Mouse (Mus musculus): ENCODE measurements at regions not wholly inside any gene's neighbourhood (a gene's known extent, or its start where the extent isn't known, plus 50 kb on each side); places are given as distances from the start of the nearest gene placed in this dataset.

DNA sequence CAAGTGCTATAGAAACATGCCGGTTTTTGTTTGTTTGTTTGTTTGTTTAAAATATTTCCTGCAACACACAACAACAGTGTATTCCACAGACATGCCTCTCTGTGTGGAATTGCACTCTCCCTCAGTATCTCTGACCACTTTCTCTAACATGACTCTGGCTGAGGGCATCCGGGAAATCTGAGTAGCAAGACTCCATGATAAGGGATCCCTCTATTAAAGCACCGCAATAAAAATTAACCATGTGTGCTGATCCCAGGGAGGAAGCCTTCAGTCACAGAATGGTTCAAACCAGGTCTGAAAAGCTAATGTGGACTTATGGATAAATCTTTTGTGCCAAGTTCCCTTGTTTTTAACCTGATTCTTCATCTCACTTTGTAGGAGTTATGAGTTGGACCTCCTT is 260.1 kb downstream of the Hdgfl1 start:
- ATAC-seq (ENCODE audit: insufficient read depth) (no peak), DNase-seq (no peak)
- TF ChIP-seq CTCF (IDR thresholded peaks at IDR 0.05; ENCODE audit: low read depth), result no peak
- H3K4me2 ChIP-seq, result no peak overlapping the region
- no peak overlapping the region for H3K9ac ChIP-seq
- H3K36me3 ChIP-seq (ENCODE audit: insufficient read depth), result no peaks in the 10 kb centered on the region
- H3K27ac ChIP-seq (ENCODE audit: low read depth), result no peak overlapping the region
- H3K4me1 ChIP-seq (ENCODE audit: insufficient read depth), result no peaks in the 10 kb centered on the region
- no peaks in the 10 kb centered on the region for H3K9me3 ChIP-seq (ENCODE audit: low read depth, low read length)
- WGBS, result 74% methylated on average over 3 of the region's 3 CpGs
- H3K4me3 ChIP-seq (ENCODE audit: low read depth, low read length), result no peak overlapping the region
- H3K27me3 ChIP-seq (ENCODE audit: insufficient read depth, low read length), result no peaks in the 10 kb centered on the region

GRCm38 (mm10) chr13:26503744-26504143 is 266.2 kb downstream of the Hdgfl1 start:
- no peak for ATAC-seq (ENCODE audit: insufficient read depth)
- no peaks in the 10 kb centered on the region for H3K27me3 ChIP-seq (ENCODE audit: insufficient read depth, low read length)
- DNase-seq, result no peak
- TF ChIP-seq CTCF (IDR thresholded peaks at IDR 0.05; ENCODE audit: low read depth), result no peak
- H3K36me3 ChIP-seq (ENCODE audit: insufficient read depth), result no peaks in the 10 kb centered on the region
- H3K9ac ChIP-seq, result no peak overlapping the region
- H3K27ac ChIP-seq (ENCODE audit: low read depth), result no peak overlapping the region
- H3K4me1 ChIP-seq (ENCODE audit: insufficient read depth), result no peaks in the 10 kb centered on the region
- H3K9me3 ChIP-seq (ENCODE audit: low read depth, low read length), result no peaks in the 10 kb centered on the region
- no peak overlapping the region for H3K4me3 ChIP-seq (ENCODE audit: low read depth, low read length)
- no peak overlapping the region for H3K4me2 ChIP-seq
- WGBS, result 90% methylated on average over 1 of the region's 1 CpGs

- no peak for TF ChIP-seq CTCF (IDR thresholded peaks at IDR 0.05; ENCODE audit: low read depth)
- ATAC-seq (ENCODE audit: insufficient read depth) (no peak), DNase-seq (no peak)
- H3K4me3 ChIP-seq (ENCODE audit: low read depth, low read length), result no peak overlapping the region
- H3K9ac ChIP-seq, result no peak overlapping the region
- H3K27ac ChIP-seq (ENCODE audit: low read depth), result no peak overlapping the region
- no peaks in the 10 kb centered on the region for H3K4me1 ChIP-seq (ENCODE audit: insufficient read depth)
- H3K9me3 ChIP-seq (ENCODE audit: low read depth, low read length), result no peaks in the 10 kb centered on the region
- no peak overlapping the region for H3K4me2 ChIP-seq
- H3K36me3 ChIP-seq (ENCODE audit: insufficient read depth), result no peaks in the 10 kb centered on the region
- no peaks in the 10 kb centered on the region for H3K27me3 ChIP-seq (ENCODE audit: insufficient read depth, low read length)
- WGBS, result 50% methylated on average over 2 of the region's 2 CpGs
Observed at GRCm38 (mm10) chr13:26497086-26497485, 272.9 kb downstream of the Hdgfl1 start.

DNA sequence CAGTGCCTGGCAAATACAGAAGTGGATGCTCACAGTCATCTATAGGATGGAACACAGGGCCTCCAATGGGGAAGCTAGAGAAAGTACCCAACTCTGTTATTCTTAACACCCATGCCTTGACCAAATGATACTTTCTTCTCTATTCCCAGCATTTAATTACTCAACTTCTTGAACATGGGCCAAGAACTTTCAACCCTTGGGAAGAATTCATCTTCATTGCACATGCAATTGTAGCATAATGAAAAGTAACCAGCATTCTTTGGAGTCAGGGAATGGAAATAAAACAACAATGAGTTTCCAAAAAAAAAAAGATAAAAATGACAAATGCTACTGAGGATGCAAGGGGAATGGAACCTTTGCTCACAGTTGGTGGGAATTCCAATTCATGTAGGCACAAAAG is 274.1 kb downstream of the Hdgfl1 start:
- ATAC-seq (ENCODE audit: insufficient read depth) (no peak), DNase-seq (no peak)
- no peak overlapping the region for H3K9ac ChIP-seq
- no peak for TF ChIP-seq CTCF (IDR thresholded peaks at IDR 0.05; ENCODE audit: low read depth)
- H3K4me2 ChIP-seq, result no peak overlapping the region
- H3K27me3 ChIP-seq (ENCODE audit: insufficient read depth, low read length), result no peaks in the 10 kb centered on the region
- no peaks in the 10 kb centered on the region for H3K9me3 ChIP-seq (ENCODE audit: low read depth, low read length)
- H3K4me3 ChIP-seq (ENCODE audit: low read depth, low read length), result no peak overlapping the region
- no peak overlapping the region for H3K27ac ChIP-seq (ENCODE audit: low read depth)
- no peaks in the 10 kb centered on the region for H3K4me1 ChIP-seq (ENCODE audit: insufficient read depth)
- H3K36me3 ChIP-seq (ENCODE audit: insufficient read depth), result no peaks in the 10 kb centered on the region

- no peak for DNase-seq
- ATAC-seq (ENCODE audit: insufficient read depth), result no peak
- Histone ChIP-seq H3K9me3 (ENCODE audit: low read depth, low read length) (no peaks in the 10 kb centered on the region), H3K27ac (ENCODE audit: low read depth) (no peak overlapping the region), H3K4me1 (ENCODE audit: insufficient read depth) (no peaks in the 10 kb centered on the region), H3K27me3 (ENCODE audit: insufficient read depth, low read length) (no peaks in the 10 kb centered on the region), H3K9ac (no peak overlapping the region), H3K4me3 (ENCODE audit: low read depth, low read length) (no peak overlapping the region), H3K4me2 (no peak overlapping the region), H3K36me3 (ENCODE audit: insufficient read depth) (no peaks in the 10 kb centered on the region)
- 48% methylated on average over 3 of the region's 3 CpGs for WGBS
- no peak for TF ChIP-seq CTCF (IDR thresholded peaks at IDR 0.05; ENCODE audit: low read depth)
Observed at GRCm38 (mm10) chr13:26469343-26469742, 300.6 kb downstream of the Hdgfl1 start.

GRCm38 (mm10) chr13:26467526-26467925 is 302.4 kb downstream of the Hdgfl1 start:
- no peak for DNase-seq
- Histone ChIP-seq H3K4me2 (no peak overlapping the region), H3K27ac (ENCODE audit: low read depth) (no peak overlapping the region), H3K4me3 (ENCODE audit: low read depth, low read length) (no peak overlapping the region), H3K9me3 (ENCODE audit: low read depth, low read length) (no peaks in the 10 kb centered on the region), H3K4me1 (ENCODE audit: insufficient read depth) (no peaks in the 10 kb centered on the region), H3K27me3 (ENCODE audit: insufficient read depth, low read length) (no peaks in the 10 kb centered on the region), H3K36me3 (ENCODE audit: insufficient read depth) (no peaks in the 10 kb centered on the region), H3K9ac (no peak overlapping the region)
- TF ChIP-seq CTCF (IDR thresholded peaks at IDR 0.05; ENCODE audit: low read depth), result no peak
- ATAC-seq (ENCODE audit: insufficient read depth), result no peak

GRCm38 (mm10) chr13:26464523-26464922 is 305.4 kb downstream of the Hdgfl1 start:
- no peak for DNase-seq
- Histone ChIP-seq H3K27me3 (ENCODE audit: insufficient read depth, low read length) (no peaks in the 10 kb centered on the region), H3K4me2 (no peak overlapping the region), H3K9me3 (ENCODE audit: low read depth, low read length) (no peaks in the 10 kb centered on the region), H3K36me3 (ENCODE audit: insufficient read depth) (no peaks in the 10 kb centered on the region), H3K27ac (ENCODE audit: low read depth) (no peak overlapping the region), H3K9ac (no peak overlapping the region), H3K4me1 (ENCODE audit: insufficient read depth) (no peaks in the 10 kb centered on the region), H3K4me3 (ENCODE audit: low read depth, low read length) (no peak overlapping the region)
- TF ChIP-seq CTCF (IDR thresholded peaks at IDR 0.05; ENCODE audit: low read depth), result no peak
- 49% methylated on average over 2 of the region's 2 CpGs for WGBS
- no peak for ATAC-seq (ENCODE audit: insufficient read depth)

- H3K4me2 ChIP-seq, result no peak overlapping the region
- no peaks in the 10 kb centered on the region for H3K36me3 ChIP-seq (ENCODE audit: insufficient read depth)
- H3K4me1 ChIP-seq (ENCODE audit: insufficient read depth), result no peaks in the 10 kb centered on the region
- ATAC-seq (ENCODE audit: insufficient read depth) (no peak), DNase-seq (no peak)
- no peak overlapping the region for H3K9ac ChIP-seq
- no peaks in the 10 kb centered on the region for H3K9me3 ChIP-seq (ENCODE audit: low read depth, low read length)
- no peak overlapping the region for H3K27ac ChIP-seq (ENCODE audit: low read depth)
- H3K27me3 ChIP-seq (ENCODE audit: insufficient read depth, low read length), result no peaks in the 10 kb centered on the region
- no peak overlapping the region for H3K4me3 ChIP-seq (ENCODE audit: low read depth, low read length)
- no peak for TF ChIP-seq CTCF (IDR thresholded peaks at IDR 0.05; ENCODE audit: low read depth)
Observed at GRCm38 (mm10) chr13:26464096-26464495, 305.9 kb downstream of the Hdgfl1 start.

Data from lung, embryonic 14.5 days (tissue).